Mouse (Mus musculus) layer of hippocampus, adult 2 months (tissue): ENCODE measurements around the gene Atp5h. TPM values are rescaled to one million over a fixed set of nuclear protein-coding genes. Genes with fewer than 3 reads are reported as not detected.

Experiments
- DNase-seq, 2 experiments: peaks; one replicate each; pipeline ENCODE4 v3.0.0; 2022; ENCODE audit warnings: low spot score in 2 of 2
- H3K27ac ChIP-seq: fragments of 200-600 bp; 2 replicates; pipeline ENCODE4 v1.8.1; 2022
- H3K4me3 ChIP-seq: fragments of 200-600 bp; 2 replicates; pipeline ENCODE4 v1.8.1; 2022; ENCODE audit warnings: mild to moderate bottlenecking
- CTCF ChIP-seq: fragments of 200-600 bp; conservative IDR thresholded peaks from 2 replicates; pipeline ENCODE4 v1.8.1; 2022; ENCODE audit warnings: antibody characterized with exemption, mild to moderate bottlenecking, moderate library complexity
- microRNA-seq, 2 experiments: library from miRNA; unstranded; fragments of <30 nt; microRNA quantifications; one replicate each; pipeline ENCODE4 v1.2.0; 2021
- total RNA-seq, 2 experiments: library from RNA; stranded (reverse); gene quantifications; 2 replicates each; pipeline ENCODE4 v1.2.3; 2021

Atp5h gene
- total RNA-seq, 2 experiments from 2014 or later, result 467 to 494 TPM

DNA sequence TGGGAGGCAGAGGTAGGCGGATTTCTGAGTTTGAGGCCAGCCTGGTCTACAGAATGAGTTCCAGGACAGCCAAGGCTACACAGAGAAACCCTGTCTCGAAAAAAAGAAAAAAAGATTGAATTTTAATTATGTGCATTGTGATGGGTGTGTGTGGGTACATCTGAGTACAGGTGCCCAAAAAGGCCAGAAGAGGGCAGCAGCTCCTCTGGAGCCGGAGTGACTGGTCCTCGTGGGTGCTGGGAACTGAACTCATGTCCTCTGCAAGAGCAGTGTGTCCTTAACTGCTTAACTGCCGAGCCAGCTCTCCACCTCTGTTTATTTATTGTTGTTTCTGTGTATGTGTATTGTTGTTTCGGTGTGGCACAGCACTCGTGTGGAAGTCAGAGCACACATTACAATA is 41.9 kb downstream of the Atp5h start:
- Histone ChIP-seq H3K27ac (no peak overlapping the region), H3K4me3 (no peak overlapping the region)
- TF ChIP-seq CTCF, result peak; percentile 36; the same call in 1 of the 2 replicates
- DNase-seq, result no peak

DNA sequence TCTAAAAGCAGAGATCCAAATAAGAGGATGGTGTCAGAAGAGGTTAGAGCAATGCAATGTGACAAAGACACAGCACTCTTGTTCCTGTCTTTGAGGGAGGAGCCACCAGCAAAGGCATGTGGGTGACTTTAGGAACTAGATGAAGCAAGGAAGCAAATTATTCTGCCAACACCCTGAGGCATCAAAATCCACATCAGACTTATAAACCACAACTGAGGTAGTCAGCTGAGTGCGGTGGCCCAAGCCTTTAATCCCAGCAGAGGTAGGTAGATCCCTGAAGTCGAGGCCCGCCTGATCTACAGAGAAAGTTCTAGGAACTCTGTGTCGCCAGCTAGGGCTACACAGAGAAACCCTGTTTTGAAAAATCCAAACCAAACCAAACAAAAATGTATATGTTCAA is 42.5 kb downstream of the Atp5h start:
- no peak overlapping the region for H3K4me3 ChIP-seq
- H3K27ac ChIP-seq, result no peak overlapping the region
- no peak for DNase-seq
- no peak for TF ChIP-seq CTCF

- no peak for TF ChIP-seq CTCF
- no peak overlapping the region for H3K4me3 ChIP-seq
- no peak for DNase-seq
These were observed 43.0 kb downstream of the Atp5h start for GRCm38 (mm10) chr11:115376722-115377121.

DNA sequence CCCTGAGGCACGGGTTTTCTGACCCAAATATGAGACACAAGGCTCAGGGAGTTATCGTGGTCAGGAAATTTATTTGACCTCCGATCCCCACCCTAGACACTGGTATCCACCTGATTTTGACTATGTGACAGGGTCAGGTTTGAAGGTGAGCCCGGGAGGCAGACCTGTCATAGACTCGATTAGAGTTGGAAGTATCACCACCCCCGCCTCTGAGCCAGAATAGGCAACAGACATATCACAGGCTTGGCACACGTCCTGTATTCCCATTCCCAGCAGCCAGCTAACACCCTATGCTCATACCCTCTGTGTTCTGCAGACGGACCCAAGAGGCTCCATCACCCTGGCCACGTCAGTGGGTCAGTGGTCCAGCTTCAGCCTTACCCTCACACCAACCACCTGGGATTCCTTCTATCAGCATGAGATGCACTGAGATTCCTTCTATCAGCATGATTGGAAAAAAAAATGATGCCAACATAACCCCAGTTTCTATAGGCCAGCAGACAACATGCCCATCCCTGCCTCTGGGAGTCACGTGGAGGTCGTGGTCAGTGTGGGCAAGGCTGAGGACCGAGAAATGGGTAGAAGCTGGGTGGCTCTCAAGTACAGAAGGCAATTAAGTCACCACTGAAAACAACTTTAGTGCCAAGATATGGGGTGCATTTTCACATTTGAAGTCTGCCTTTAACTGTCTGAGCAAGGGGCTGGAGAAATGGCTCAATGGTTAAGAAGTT is 44.9 kb downstream of the Atp5h start:
- DNase-seq, result peak in 1 of 2 experiments; percentile 64
- peak overlapping the region; percentile 54 for H3K4me3 ChIP-seq
- peak overlapping the region; percentile 92 for H3K27ac ChIP-seq
- TF ChIP-seq CTCF, result no peak

More at GRCm38 (mm10) chr11:115376722-115377121, 43.0 kb downstream of the Atp5h start:
- no peak overlapping the region for H3K27ac ChIP-seq

- no peak; the same call in 1 of the 2 replicates for TF ChIP-seq CTCF
- peak; percentile 67 to 72 for DNase-seq
- peak overlapping the region; percentile 92 for H3K27ac ChIP-seq
- peak overlapping the region; percentile 54 for H3K4me3 ChIP-seq
These were observed 45.7 kb downstream of the Atp5h start for GRCm38 (mm10) chr11:115373805-115374694.

DNA sequence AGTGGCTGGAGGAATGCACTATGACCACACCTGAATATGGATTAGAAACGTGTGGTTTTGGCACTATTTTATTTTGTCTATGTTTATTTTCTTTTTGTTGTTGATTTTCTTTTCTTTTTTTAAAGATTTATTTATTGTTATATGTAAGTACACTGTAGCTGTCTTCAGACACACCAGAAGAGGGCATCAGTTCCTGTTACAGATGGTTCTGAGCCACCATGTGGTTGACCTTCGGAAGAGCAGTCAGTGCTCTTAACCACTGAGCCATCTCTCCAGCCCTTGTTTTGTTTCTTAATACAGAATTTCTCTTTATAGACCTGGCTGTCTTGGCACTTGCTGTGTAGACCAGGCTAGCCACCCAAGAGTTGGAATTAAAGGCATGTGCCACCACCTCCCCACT is 47.0 kb downstream of the Atp5h start:
- Histone ChIP-seq H3K4me3 (no peak overlapping the region), H3K27ac (peak overlapping the region; percentile 92; the same call in 1 of the 2 replicates)
- DNase-seq, result no peak
- peak; percentile 61 for TF ChIP-seq CTCF

GRCm38 (mm10) chr11:115372015-115372414 is 47.7 kb downstream of the Atp5h start:
- H3K4me3 ChIP-seq, result no peak overlapping the region
- H3K27ac ChIP-seq, result no peak overlapping the region
- TF ChIP-seq CTCF, result no peak
- DNase-seq, result no peak

DNA sequence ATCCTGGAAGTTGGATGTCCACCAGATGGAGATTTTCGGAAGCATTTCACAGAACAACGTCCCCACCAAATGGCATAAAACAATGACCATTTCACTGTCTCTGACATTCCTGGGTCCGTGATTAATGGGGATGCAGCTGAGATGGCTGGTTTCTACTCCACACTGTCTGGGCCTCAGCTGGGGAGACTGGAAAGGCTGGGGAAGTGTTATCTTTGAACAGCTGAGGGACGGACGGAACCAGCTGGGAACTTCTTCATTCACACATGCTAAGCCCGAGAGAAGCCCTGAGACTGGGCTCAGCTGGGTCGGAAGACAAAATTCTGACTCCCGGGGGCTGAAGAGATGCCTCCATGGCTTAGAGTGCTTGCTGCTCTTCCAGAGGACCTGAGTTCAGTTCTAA is 48.4 kb downstream of the Atp5h start:
- Histone ChIP-seq H3K4me3 (no peak overlapping the region), H3K27ac (no peak overlapping the region)
- DNase-seq, result no peak
- TF ChIP-seq CTCF, result no peak

GRCm38 (mm10) chr11:115370368-115370767 is 49.4 kb downstream of the Atp5h start:
- Histone ChIP-seq H3K4me3 (no peak overlapping the region), H3K27ac (no peak overlapping the region)
- no peak for DNase-seq
- no peak for TF ChIP-seq CTCF

DNA sequence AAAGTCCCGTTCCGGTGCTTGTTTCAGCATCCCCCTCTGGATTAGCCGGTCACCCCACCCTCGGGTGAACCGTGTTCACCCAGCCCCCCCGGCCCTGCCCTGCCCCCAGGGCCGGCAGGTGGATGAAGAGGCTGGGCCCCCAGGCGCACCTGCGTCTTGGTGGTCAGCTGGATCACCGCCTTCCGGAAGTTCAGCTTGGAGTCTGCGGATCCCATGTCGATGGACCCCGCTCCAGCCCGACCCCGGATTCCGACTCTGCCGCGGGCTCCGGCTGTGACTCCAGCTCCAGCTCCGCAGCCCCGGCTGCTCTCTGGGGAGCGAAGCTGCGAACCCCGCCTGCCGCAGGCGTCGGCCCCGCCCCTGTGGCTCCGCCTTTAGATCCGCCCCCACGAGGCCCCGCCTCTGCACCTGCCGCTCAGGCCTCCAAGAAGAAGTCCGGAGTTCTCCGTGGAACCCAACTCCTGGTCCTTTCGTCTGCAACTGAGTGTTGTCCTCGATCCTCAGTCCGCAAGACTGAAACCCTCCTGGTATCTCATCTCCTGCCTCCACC is 52.3 kb downstream of the Atp5h start, which contains the start of gene Hid1:
Gene Hid1 (minus strand): TSS at position 362 of the 550 bp plus-strand sequence.
- TF ChIP-seq CTCF, result no peak
- Histone ChIP-seq H3K27ac (peak within 1 kb of the TSS; percentile 95), H3K4me3 (peak within 1 kb of the TSS; percentile 96)
- DNase-seq, result peak; percentile 90 to 91

DNA sequence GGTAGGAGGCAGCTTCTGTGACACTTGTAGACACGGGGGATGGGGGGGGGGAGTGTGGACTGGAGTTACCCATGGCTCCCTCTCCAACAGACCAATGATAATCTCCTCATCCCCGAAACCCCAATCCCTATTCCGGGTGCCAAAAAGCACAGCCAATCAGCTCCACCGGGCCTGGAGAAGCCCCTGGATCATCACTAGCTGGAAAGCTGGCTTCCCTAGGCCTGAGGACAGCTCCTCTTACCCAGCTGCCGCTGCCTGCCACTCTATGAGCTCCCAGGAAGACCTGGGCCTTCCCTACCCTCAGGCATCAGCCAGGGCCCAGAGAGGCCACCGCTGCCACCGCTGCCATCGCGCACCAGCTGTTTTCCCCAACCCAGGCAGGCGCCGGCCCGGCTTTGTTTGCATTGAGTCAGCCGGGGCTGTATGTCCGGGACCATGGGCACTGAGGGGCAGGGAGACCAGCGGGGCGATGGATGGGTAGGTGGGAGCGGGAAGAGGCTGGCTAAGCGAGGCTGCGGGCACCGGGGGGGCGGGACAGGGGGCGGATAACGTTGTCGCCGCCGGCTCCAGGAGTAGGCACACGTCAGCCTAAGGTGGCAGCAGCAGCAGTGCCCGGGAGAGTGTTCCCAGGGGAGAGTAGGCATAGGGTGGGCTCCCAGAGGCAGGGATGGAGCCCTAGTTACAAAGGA is 52.9 kb downstream of the Atp5h start:
- DNase-seq, result peak; percentile 72 to 73
- Histone ChIP-seq H3K4me3 (peak overlapping the region; percentile 96), H3K27ac (peak overlapping the region; percentile 95)
- TF ChIP-seq CTCF, result no peak

DNA sequence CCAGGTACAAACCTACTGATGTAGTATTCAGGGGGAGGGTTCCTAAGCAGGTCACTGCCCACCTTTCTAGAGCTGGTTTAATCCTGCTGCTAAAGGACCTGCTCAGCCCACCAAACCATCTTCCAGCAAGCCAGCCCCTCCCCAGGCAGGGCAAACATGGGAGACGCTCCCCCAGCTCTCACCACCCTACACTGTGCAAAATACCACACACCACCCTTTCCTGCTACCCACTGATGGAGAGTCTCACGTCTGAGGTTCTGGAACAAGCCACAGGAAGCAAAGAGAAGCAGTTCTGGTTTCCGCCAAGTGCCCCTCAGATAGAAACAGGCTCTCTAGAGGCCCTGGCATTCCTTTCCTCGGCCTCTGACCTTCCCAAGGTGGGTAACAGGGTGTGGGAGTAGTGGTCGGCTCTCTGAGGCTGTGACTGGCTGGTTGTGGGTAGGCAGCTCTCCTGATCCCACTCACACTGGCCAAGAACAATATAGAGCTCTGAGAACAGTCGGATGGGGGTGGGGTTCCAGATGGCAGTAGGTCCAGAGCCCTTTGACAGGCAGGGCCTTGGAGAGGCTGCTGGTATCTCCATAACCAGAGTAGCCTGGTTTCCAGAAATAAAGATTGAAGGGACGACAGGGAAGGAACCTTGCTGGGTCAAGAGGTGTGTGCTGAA is 53.6 kb downstream of the Atp5h start:
- Histone ChIP-seq H3K4me3 (peak overlapping the region; percentile 96), H3K27ac (peak overlapping the region; percentile 95)
- no peak for TF ChIP-seq CTCF
- DNase-seq, result no peak

Small RNA genes lying within 50 kb of the gene (microRNA-seq; reads per million reads assigned to microRNA genes)
- gene Mir3968, result 0 reads per million in 2 experiments

Other genes starting within 250 kb of the Atp5h start
- gene Tmem104, start 232.5 kb downstream of the Atp5h start, total RNA-seq, result 10 to 100 TPM; 18.1 to 20.1 TPM
- gene Nat9, start 232.1 kb downstream of the Atp5h start, total RNA-seq, result 10 to 100 TPM; 20.5 to 20.6 TPM
- gene Grin2c, start 152.7 kb downstream of the Atp5h start, total RNA-seq, result 10 to 100 TPM; 47.4 to 47.5 TPM
- gene Fdxr, start 142.9 kb downstream of the Atp5h start, total RNA-seq, result 10 to 100 TPM; 22.4 to 22.5 TPM
- 10 to 100 TPM; 13.2 to 15.1 TPM for gene Fads6, start 122.3 kb downstream of the Atp5h start, total RNA-seq
- under 1 TPM; 0.51 to 0.59 TPM for gene Otop2, start 112.8 kb downstream of the Atp5h start, total RNA-seq
- gene Ush1g, start 97.9 kb downstream of the Atp5h start, total RNA-seq, result under 1 TPM; 0.37 to 0.64 TPM
- gene Otop3, start 85.2 kb downstream of the Atp5h start, total RNA-seq, result under 1 TPM in 1 of 2 experiments, not detected in 1; 0.20 TPM
- 100 to 1,000 TPM; 110 to 119 TPM for gene Hid1, start 52.2 kb downstream of the Atp5h start, total RNA-seq
- 10 to 100 TPM; 21.9 to 26.1 TPM for gene Cdr2l, start 38.0 kb downstream of the Atp5h start, total RNA-seq
- 100 to 1,000 TPM; 100 to 105 TPM for gene Mrpl58, start 16.2 kb downstream of the Atp5h start, total RNA-seq
- 10 to 100 TPM; 74.5 to 74.6 TPM for gene Kctd2, start 166 bp upstream of the Atp5h start, total RNA-seq
- gene Trim80, start 20.6 kb upstream of the Atp5h start, total RNA-seq, result not detected
- gene Slc16a5, start 42.5 kb upstream of the Atp5h start, total RNA-seq, result not detected
- 10 to 100 TPM; 10.4 to 10.9 TPM for gene Armc7, start 55.7 kb upstream of the Atp5h start, total RNA-seq
- 10 to 100 TPM; 64.3 to 65.5 TPM for gene Nt5c, start 71.9 kb upstream of the Atp5h start, total RNA-seq
- 100 to 1,000 TPM; 140 to 142 TPM for gene Jpt1, start 94.4 kb upstream of the Atp5h start, total RNA-seq
- gene Sumo2, start 116.3 kb upstream of the Atp5h start, total RNA-seq, result 100 to 1,000 TPM; 318 to 328 TPM
- gene Nup85, start 144.5 kb upstream of the Atp5h start, total RNA-seq, result 10 to 100 TPM; 48.7 to 49.3 TPM
- gene Mrps7, start 184.0 kb upstream of the Atp5h start, total RNA-seq, result 10 to 100 TPM; 50.4 to 50.8 TPM
- 10 to 100 TPM; 67.9 to 91.9 TPM for gene Gga3, start 184.1 kb upstream of the Atp5h start, total RNA-seq
- gene Mif4gd, start 193.0 kb upstream of the Atp5h start, total RNA-seq, result 10 to 100 TPM; 19.5 to 22.5 TPM
- gene Slc25a19, start 208.3 kb upstream of the Atp5h start, total RNA-seq, result 10 to 100 TPM; 60.4 to 66.6 TPM